Mouse (Mus musculus) neutrophil, adult 5-6 weeks (primary cell): ENCODE results near the gene Nptx1. TPM values are rescaled to one million over a fixed set of nuclear protein-coding genes. Genes with fewer than 3 reads are reported as not detected.
A peak's percentile ranks its signal among the peaks of the same experiment; 100 is the strongest.

ENCODE experiments used
- ATAC-seq: fragments of 151-379, 151-347 bp; 2 replicates; pipeline ENCODE4 v1.8.0; 2017; ENCODE audit warnings: mild to moderate bottlenecking, moderate TSS enrichment; ENCODE audit not compliant: insufficient number of reproducible peaks, poor library complexity, low FRiP score, severe bottlenecking; ENCODE audit errors: extremely low read depth
- total RNA-seq: library from RNA; stranded (forward); fragments of 200-1000 nt; gene quantifications from 2 replicates; pipeline ENCODE4 v1.2.3, GENCODE M21; 2017

Nptx1 gene
- total RNA-seq, 1 experiment from 2014 or later, result not detected

GRCm38 (mm10) chr11:119509165-119509776 is 38.3 kb downstream of the Nptx1 start:
- ATAC-seq, result no peak

GRCm38 (mm10) chr11:119507772-119508171 is 39.8 kb downstream of the Nptx1 start:
- no peak for ATAC-seq

- no peak for ATAC-seq
Observed at GRCm38 (mm10) chr11:119506386-119506785, 41.2 kb downstream of the Nptx1 start.

- peak; percentile 59 for ATAC-seq
Observed at GRCm38 (mm10) chr11:119503675-119504074, 43.9 kb downstream of the Nptx1 start.

GRCm38 (mm10) chr11:119500011-119500410 is 47.5 kb downstream of the Nptx1 start:
- no peak for ATAC-seq

GRCm38 (mm10) chr11:119499297-119499696 is 48.3 kb downstream of the Nptx1 start:
- ATAC-seq, result no peak

GRCm38 (mm10) chr11:119497451-119497850 is 50.1 kb downstream of the Nptx1 start:
- no peak for ATAC-seq

GRCm38 (mm10) chr11:119496147-119496546 is 51.4 kb downstream of the Nptx1 start:
- no peak for ATAC-seq

- no peak for ATAC-seq
Observed at GRCm38 (mm10) chr11:119493516-119493915, 54.0 kb downstream of the Nptx1 start.

GRCm38 (mm10) chr11:119492830-119493229 is 54.7 kb downstream of the Nptx1 start:
- no peak for ATAC-seq

GRCm38 (mm10) chr11:119491690-119492087 is 55.9 kb downstream of the Nptx1 start:
- ATAC-seq, result no peak

- ATAC-seq, result peak; percentile 98
Observed at GRCm38 (mm10) chr11:119490861-119491689, 56.5 kb downstream of the Nptx1 start, which contains the start of gene Endov. TSS of gene Endov (plus strand) at chr11:119491347.

Other genes starting within 250 kb of the Nptx1 start
- 96.0 and 123 TPM in 2 replicates for gene Eif4a3, start 247.7 kb downstream of the Nptx1 start, total RNA-seq
- gene Card14, start 240.0 kb downstream of the Nptx1 start, total RNA-seq, result 0.12 TPM in 1 of 2 replicates, not detected in the other
- gene Sgsh, start 192.2 kb downstream of the Nptx1 start, total RNA-seq, result 15.7 and 17.9 TPM in 2 replicates
- gene Slc26a11, start 192.2 kb downstream of the Nptx1 start, total RNA-seq, result 18.0 and 23.0 TPM in 2 replicates
- gene Rnf213, start 154.7 kb downstream of the Nptx1 start, total RNA-seq, result 126 and 130 TPM in 2 replicates
- gene Endov, start 56.4 kb downstream of the Nptx1 start, total RNA-seq, result 10.8 and 14.6 TPM in 2 replicates
- gene Rptor, start 55.2 kb upstream of the Nptx1 start, total RNA-seq, result 21.4 and 22.7 TPM in 2 replicates